Comparison of ENCODE assay signal across 22 mouse cellular contexts in genomic region chr8:79284626-79285025, GRCm38 (mm10). TPM values are rescaled to one million over a fixed set of nuclear protein-coding genes. Genes with fewer than 3 reads are reported as not detected.
"Had no signal": no experiment of that assay in that cellular context is flagged by ENCODE, and none has a peak within 500 bp of the region (broad histone marks: within the 10 kb centered on the region; RNA-seq: fewer than 3 reads in every experiment).

No protein-coding gene starts in this region.

- H3K4me2 ChIP-seq: neural tube, embryonic 15.5 days; stomach, embryonic 15.5 days had no signal

- H3K4me3 ChIP-seq: neural tube, embryonic 15.5 days; stomach, embryonic 15.5 days had no signal

- H3K9me3 ChIP-seq: neural tube, embryonic 15.5 days; stomach, embryonic 15.5 days had no signal

- H3K4me1 ChIP-seq: neural tube, embryonic 15.5 days; stomach, embryonic 15.5 days had no signal

- H3K27ac ChIP-seq: neural tube, embryonic 15.5 days; stomach, embryonic 15.5 days; stomach, postnatal 0 days had no signal

- H3K27me3 ChIP-seq: neural tube, embryonic 15.5 days; stomach, embryonic 15.5 days had no signal

- DNase-seq: retina, postnatal 1 day; right cerebral cortex, adult 18-20 months; right cerebral cortex, postnatal 14 days; right cerebral cortex, postnatal 25 days; right cerebral cortex, postnatal 4 days; spleen, adult 18-20 months; thymus, adult 18-20 months; thymus, adult 2 months; thymus, postnatal 14 days; thymus, postnatal 25 days; thymus, postnatal 36 days; thymus, postnatal 4 days had no signal

- H3K9ac ChIP-seq: neural tube, embryonic 15.5 days; stomach, embryonic 15.5 days had no signal

RNA-seq across cellular contexts. Expression of gene 1700011L22Rik, which starts 36.3 kb away (rescaled TPM):
- total RNA-seq: neutrophil, adult 5-6 weeks had no signal
- polyA plus RNA-seq: neural tube, embryonic 14.5 days; neural tube, embryonic 15.5 days; small intestine, adult 2 months; spleen, adult 2 months; stomach, embryonic 14.5 days; stomach, embryonic 15.5 days; stomach, embryonic 16.5 days; stomach, postnatal 0 days; thymus, adult 2 months; thymus, postnatal 0 days had no signal
